Mouse (Mus musculus) left cerebral cortex, adult 11 months (tissue): ENCODE results near the gene Mkrn1.
A peak's percentile ranks its signal among the peaks of the same experiment; 100 is the strongest.
"Not testable (repeated sequence)": the region's sequence is repeated elsewhere in the genome, so short reads cannot be mapped to it uniquely, and the experiment has no call there.

Experiments used
- DNase-seq: peaks from one replicate; pipeline ENCODE4 v3.0.0; 2022; ENCODE audit warnings: low spot score

Mkrn1 gene

GRCm38 (mm10) chr6:39430722-39431121, 10.5 kb upstream of the Mkrn1 start:
- DNase-seq = no peak

- DNase-seq = no peak
These were observed 8.9 kb upstream of the Mkrn1 start for GRCm38 (mm10) chr6:39429007-39429788.

GRCm38 (mm10) chr6:39427276-39428003, 7.2 kb upstream of the Mkrn1 start:
- DNase-seq = no peak

- DNase-seq = no peak
These were observed 6.5 kb upstream of the Mkrn1 start for GRCm38 (mm10) chr6:39426725-39427124.

DNA sequence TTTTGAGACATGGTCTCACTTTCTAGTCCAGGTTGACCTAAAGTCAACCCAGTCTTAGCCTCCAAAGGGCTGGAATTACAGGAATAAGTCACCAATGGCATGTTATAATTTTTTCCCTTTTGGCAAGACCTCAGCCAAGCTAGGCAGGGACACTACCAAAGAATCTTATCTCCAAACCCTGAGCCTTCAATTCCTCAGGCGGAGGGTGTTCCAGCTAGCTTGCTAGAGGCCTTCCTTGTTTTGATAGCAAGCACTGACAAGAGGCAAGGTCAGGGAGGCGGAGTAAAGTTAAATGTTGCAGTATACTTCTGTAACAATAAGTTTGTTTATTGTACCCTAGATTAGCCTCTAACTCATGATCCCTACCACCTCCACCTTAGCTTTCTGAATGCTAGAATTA, 4.9 kb upstream of the Mkrn1 start:
- DNase-seq = no peak

DNA sequence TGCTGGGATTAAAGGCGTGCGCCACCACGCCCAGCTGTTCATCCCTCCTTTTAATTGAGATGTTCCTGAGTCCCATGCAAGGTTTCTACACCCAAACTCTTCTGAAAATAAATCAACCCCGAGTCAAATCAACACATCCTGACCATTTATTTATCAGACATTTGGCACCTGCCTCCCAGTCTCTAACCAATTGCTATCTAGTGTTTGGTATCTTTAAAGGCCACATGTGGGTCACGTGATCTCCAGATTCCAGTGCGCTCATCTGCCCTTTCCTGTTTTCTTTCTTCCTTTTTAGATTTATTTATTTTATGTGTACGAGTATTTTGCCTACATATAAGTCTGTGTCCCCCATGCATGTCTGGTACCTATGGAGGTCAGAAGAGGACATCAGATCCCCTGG, 3.4 kb upstream of the Mkrn1 start:
- DNase-seq = no peak

DNA sequence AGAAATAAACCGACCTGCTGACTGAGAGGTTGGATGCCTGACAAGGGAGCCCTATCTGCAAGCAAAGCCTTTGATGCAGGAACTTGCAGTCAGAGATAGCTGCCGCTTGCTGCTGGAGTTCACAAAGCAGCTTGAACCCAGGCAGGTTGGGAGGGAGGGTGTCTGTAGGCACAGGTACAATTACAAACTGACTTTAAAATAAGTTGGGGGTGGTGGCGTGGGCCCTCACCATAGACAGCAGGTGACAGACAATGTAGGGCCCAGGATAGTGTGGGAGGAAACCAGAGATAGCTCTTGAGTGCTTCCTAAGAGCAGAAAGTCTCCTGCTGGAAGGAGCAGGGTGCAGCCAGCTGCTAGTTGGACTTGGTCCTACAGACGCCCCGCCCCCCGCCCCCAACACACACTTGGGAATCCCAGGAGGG, 2.9 kb upstream of the Mkrn1 start:
- DNase-seq = peak; percentile 33

- no peak for DNase-seq
These were observed 605 bp upstream of the Mkrn1 start for GRCm38 (mm10) chr6:39420867-39421266.

- DNase-seq = no peak
These were observed 844 bp downstream of the Mkrn1 start for GRCm38 (mm10) chr6:39419386-39419850.

DNA sequence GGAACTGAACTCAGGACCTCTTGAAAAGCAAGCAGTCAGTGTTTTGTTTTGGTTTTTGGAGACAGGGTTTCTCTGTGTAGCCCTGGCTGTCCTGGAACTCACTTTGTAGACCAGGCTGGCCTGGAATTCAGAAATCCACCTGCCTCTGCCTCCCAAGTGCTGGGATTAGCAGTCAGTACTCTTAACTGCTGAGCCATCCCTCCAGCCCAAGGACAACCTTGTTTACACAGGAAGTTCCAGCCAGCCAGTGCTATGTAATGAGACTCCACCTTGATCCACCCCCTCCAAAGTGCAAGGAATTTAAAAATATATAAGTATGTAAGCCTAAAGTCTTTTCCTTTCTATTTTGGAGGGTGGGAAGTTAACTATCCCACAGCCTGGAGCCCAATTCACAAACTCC, 3.6 kb downstream of the Mkrn1 start:
- not testable (repeated sequence) for DNase-seq

GRCm38 (mm10) chr6:39415762-39416161, 4.5 kb downstream of the Mkrn1 start:
- peak; percentile 51 for DNase-seq

- DNase-seq = no peak
These were observed 6.2 kb downstream of the Mkrn1 start for GRCm38 (mm10) chr6:39414106-39414505.

- no peak for DNase-seq
These were observed 13.8 kb downstream of the Mkrn1 start for GRCm38 (mm10) chr6:39406480-39406879.

GRCm38 (mm10) chr6:39403136-39403535, 17.1 kb downstream of the Mkrn1 start:
- DNase-seq = no peak

- no peak for DNase-seq
These were observed 19.9 kb downstream of the Mkrn1 start for GRCm38 (mm10) chr6:39400343-39400742.

- no peak for DNase-seq
These were observed 21.9 kb downstream of the Mkrn1 start for GRCm38 (mm10) chr6:39398342-39398741.

DNA sequence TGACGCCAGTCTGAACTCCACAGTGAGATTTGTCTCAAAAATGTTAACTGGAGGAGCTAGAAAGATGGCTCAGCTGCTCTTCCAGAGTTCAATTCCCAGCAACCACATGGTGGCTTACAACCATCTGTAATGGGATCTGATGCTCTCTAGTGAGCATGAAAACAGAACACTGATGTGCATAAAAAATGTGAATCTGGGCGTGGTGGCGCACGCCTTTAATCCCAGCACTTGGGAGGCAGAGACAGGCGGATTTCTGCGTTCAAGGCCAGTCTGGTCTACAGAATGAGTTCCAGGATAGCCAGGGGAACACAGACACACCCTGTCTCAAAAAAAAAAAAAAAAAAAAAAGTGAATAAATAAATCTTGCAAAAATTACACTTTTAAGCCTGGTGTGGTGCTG, 23.2 kb downstream of the Mkrn1 start:
- DNase-seq = no peak

DNA sequence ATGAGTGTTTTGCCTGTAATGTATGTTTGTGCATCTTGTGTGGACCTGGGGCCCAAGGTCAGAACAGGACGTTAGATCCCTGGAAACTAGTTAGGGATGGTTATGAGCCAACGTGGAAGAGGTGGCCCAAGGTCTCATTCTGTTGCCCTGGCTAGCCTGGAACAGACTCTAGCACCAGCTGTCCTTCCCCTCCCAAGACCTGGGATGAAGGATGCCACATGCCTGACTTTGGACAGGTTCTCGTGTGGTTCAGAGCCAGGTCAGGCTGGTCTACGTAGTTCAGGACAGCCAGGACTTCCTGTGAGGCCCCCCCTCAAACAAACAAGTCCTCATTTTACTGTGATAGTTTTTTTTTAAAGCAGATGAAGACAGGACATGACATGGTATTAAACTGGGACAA, 24.3 kb downstream of the Mkrn1 start:
- DNase-seq = no peak

DNA sequence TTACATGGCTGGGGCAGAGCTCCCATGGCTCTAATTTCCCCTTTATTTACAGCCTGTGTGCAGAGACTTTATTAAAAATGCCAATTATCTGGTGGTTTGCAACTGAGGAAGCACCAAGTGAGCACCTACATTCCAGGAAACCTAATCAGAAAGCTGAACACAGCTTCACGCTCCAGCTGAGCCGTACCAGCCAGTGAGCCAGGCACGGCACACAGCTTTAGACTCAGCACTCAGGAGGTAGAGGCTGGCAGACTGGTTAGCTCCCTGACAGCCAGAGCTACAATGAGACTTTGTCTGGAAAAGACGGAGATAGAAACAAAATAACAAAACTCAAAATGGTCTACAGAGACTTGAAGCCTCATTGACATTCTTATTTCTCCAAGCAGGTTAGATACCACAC, 24.8 kb downstream of the Mkrn1 start:
- DNase-seq = no peak

- no peak for DNase-seq
These were observed 30.3 kb downstream of the Mkrn1 start for GRCm38 (mm10) chr6:39389988-39390387.

DNA sequence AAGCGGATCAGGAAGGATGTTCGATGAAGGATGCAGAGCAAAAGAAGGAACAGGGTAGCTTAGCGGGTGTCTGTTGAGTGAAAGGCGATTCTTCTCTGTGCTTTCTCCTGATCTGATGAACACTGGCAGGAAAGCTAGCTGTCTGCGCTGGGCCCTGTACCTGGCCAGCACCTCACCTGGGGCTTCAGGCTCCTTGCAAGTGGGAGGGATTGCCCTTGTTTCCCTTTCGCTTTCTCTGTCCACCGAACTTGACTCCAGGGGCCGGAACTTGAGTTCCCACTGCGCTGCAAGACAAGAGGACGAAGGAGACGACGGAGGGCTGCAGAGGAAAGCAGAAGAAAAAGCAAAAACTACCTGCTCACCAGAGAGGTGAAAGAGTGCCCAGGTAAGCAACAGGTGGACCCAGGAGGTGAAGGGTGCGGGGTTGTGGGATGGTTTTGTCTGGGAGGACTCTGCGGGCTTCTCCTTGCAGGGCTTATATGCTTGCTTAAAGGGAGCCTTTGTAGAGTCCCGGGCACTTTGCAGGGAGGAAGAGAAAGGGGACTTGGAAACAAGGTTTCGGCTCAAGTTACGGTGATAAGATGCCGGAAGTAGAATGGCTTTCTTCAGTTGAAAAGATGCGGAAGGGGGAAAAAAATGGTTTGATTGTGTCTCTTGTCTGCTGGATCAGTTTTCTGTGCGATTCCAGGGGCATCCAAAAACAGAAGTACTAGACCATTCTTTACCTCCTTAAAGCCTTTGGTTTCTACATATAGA, 39.0 kb downstream of the Mkrn1 start, which contains the start of gene Rab19:
TSS of gene Rab19 (plus strand) at position 51 of the 756 bp plus-strand sequence.
- DNase-seq = no peak

DNA sequence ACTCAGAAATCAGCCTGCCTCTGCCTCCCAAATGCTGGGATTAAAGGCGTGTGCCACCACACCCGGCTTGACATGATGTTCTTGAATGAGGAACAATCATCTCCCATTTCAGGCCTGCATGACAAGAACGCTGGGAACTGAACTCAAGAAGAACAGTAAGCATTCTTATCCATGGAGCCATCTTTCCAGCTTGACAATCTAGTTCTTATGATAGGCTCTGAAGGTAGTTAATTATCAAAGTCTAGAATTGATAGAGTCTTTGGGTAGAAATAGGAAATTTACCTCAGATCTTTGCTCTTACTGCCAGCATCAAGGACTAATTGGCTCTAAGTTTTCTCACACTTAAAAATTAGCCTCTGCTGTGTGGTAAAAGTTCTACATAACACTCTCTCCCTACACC, 40.0 kb downstream of the Mkrn1 start:
- DNase-seq = no peak

GRCm38 (mm10) chr6:39379749-39380148, 40.5 kb downstream of the Mkrn1 start:
- no peak for DNase-seq
